Mouse (Mus musculus) adrenal gland, adult 18-20 months (tissue): ENCODE measurements around the gene Kmt2d. TPM values are rescaled to one million over a fixed set of nuclear protein-coding genes. Genes with fewer than 3 reads are reported as not detected.
A peak's percentile ranks its signal among the peaks of the same experiment; 100 is the strongest.

ENCODE experiments used
- DNase-seq, 2 experiments: peaks; one replicate each; pipeline ENCODE4 v3.0.0; 2021 to 2022; ENCODE audit warnings: low spot score in 2 of 2
- total RNA-seq, 2 experiments: library from RNA; stranded (reverse); gene quantifications; 1 replicate in 1 of 2; 2 replicates in 1 of 2; pipeline ENCODE4 v1.2.3; 2021

The Kmt2d gene
- total RNA-seq, 2 experiments from 2014 or later: 54.6 to 59.5 TPM

DNA sequence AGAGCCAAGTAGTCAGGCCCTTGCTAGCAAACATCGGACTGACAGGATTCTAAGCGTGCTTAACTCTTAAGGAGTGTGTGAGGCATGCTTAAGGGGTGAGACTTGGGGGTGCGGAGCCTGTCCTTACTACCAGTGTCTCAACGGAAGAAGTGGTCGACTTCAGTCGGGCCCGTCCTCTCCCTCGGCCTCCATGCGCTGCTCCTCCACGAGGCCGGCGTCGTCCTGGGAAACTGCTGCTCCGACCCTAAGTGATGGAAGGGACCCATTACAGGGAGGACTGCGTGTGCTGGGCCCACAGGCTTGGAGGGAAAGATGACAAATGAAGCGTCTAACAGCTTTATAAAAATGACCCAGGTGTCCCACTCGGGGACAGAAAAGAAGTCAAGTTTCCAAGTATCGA, 10.1 kb downstream of the Kmt2d start:
- no peak for DNase-seq

- DNase-seq: no peak
Observed at GRCm38 (mm10) chr15:98859319-98860043, 11.5 kb downstream of the Kmt2d start.

DNA sequence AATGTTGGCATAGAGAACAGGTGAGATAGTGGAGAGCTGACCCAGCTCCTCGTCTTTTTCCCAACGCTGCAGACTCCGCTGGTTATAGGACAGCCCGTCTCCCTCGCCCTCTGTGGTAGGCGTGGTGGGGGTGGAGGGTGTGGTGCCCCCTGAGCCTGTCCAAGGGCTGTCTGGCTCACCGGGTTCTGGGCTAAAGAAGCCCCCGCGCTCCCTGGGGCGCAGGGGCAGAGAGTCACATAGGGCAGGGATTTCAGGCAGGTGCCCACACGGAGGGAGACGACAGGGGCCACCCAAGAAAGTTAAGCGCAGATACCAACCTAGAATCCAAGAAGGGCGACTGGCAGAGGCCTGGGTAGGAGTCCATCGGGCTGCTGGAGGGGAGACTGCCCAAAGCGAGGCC, 16.8 kb downstream of the Kmt2d start:
- no peak for DNase-seq

DNA sequence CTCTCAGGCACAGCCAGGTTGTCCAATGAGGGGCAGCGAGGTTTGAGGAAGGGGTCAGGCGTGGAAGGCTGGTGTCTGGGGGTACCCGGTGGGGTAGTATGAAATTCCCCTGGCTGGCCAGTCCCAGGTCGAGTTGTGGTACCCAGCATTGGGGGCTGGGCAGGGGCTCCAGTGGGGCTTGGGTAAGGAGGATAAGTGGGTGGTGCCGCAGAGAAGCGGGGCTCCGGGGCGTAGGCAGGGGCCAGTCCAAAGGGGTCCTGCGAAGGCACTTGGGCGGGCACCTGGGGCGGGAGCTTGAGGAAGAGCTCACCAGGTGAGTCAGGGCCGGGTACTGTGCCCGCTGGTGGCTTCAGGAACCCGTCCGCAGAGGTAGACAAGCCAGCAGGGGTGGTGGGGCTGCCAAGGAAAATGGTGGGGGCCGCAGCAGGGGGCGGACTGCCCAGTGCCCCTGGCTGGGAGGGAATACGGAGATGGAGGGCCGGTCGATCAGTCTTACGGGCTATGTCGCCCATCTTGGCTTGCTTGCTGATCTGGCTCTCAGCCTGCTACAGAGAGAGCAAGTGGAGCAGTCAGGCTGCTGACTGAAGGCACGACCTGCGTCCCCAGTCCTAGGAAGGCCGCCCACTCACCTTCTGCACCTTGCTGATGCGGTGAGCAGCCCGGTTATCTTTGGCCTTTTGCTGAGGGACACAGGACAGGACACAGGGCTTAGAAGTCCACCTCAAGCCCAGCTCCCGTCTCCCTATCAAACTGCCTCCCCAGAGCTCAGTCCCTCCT, 17.7 kb downstream of the Kmt2d start:
- no peak for DNase-seq

GRCm38 (mm10) chr15:98852733-98853132, 18.3 kb downstream of the Kmt2d start:
- DNase-seq: no peak

DNA sequence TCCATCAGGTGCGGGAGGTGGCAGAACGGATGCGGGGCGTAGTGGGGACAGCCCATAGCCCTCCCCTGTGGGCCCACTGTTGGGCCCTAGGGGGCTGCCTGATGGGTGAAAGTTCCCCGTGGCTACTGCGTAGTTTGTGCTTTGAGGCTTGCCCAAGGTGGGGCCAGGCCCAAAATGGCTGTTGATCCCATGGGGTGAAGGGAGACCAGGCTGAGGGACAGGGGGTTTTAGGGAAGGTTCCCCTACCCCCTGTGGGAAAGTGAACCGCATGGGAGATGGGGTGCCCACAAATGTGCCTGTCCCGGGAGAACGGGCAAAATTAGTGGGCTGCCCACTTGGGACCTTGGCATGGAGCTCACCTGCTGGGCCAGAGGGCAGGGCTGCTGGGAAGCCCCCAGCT, 18.9 kb downstream of the Kmt2d start:
- DNase-seq: no peak

DNA sequence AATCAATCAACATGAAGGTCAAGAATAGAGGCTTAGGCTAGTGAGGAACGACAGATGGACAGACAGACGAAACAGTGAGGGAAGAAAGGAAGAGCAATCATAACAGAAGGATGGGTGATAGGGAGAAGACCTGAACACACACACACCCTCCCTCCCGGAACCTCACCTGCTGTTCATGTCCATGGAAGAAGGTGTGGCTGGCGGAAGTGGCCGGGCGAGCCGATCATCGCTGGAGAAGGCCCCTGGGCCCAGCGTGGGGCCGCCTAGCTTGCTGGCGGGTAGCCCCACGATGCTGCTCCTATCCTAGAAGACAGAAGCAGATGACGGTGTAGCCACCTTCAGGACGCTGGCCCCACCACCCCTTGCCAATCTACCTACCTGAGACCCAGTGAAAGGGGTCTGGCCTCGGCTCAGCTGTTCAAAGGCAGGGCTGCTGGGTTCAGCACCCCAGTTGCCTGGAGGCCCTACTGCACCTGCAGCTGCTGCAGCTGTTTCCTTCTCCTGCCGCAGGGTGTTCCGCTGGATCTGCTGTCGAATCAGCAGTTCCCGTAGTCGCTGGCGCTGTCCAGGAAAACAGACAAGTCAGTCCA, 19.7 kb downstream of the Kmt2d start:
- DNase-seq: no peak

DNA sequence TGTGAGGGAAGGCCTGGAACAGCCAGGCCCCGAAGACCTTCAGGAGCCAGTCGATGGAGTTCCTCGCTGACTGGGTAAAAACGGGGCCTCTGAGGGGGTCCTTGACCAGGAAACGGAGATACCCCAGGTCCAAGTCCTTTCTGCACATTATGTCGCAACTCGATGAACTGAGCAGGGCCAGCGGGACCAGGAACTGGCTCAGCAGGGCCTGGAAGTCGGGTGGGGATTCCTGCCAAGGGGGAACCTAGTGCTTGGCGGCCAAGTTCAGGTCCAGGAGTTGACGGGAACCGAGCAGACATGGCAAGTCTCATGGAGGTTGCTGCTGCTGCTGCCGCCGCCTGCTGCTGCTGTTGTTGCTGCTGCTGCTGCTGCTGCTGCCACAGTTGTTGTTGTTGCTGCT, 20.3 kb downstream of the Kmt2d start:
- DNase-seq: no peak

- DNase-seq: no peak
Observed at GRCm38 (mm10) chr15:98849956-98850600, 20.9 kb downstream of the Kmt2d start.

GRCm38 (mm10) chr15:98849165-98849564, 21.8 kb downstream of the Kmt2d start:
- no peak for DNase-seq

GRCm38 (mm10) chr15:98846140-98846539, 24.9 kb downstream of the Kmt2d start:
- DNase-seq: no peak

DNA sequence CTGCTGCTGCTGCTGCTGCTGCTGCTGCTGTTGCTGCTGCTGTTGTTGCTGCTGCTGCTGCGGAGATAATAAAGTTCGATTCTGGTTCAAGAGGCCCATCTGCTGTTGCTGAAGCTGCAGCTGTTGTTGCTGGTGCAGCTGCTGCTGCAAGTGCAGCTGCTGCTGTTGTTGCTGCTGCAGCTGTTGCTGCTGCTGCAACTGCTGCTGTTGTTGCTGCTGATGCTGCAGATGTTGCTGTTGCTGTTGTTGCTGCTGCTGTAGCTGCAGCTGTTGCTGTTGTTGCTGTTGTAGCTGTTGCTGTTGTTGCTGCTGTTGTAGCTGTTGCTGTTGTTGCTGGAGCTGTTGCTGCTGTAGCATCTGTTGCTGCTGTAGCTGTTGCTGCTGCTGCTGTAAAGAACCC, 25.9 kb downstream of the Kmt2d start:
- no peak for DNase-seq

DNA sequence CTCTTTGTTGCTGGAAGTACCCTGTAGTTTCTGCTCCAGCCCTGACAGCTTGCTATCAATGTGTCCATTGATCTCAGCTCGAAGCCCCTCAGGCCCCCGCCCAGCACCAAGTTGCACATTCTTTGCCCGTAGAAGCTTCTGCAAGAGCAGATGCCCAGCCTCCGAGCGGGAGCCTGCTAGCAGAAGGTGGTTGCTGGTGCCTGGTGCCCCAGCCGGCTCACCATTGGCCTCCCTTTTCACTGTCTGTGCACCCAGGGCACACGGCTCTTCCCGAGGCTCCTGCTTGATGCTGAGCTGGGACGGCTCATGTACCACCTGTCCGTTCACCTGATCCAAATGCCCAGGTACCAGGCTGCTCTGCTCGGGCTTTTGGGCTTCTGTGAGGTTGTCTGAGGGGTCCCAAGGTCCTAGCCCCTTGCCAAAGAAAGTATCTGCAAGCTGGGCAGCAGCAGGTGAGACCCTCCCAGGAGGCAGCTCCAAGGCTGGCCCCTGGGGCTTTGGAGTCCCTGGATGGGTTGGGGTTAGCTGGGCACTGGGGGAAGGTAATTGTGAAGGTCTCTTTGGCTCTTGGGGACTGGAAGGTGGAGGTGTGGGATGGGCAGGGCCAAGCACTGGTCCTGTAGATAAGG, 27.3 kb downstream of the Kmt2d start:
- no peak for DNase-seq

- peak in 1 of 2 experiments; percentile 21 for DNase-seq
Observed at GRCm38 (mm10) chr15:98839671-98840585, 31.1 kb downstream of the Kmt2d start.

- no peak for DNase-seq
Observed at GRCm38 (mm10) chr15:98839161-98839560, 31.8 kb downstream of the Kmt2d start.

DNA sequence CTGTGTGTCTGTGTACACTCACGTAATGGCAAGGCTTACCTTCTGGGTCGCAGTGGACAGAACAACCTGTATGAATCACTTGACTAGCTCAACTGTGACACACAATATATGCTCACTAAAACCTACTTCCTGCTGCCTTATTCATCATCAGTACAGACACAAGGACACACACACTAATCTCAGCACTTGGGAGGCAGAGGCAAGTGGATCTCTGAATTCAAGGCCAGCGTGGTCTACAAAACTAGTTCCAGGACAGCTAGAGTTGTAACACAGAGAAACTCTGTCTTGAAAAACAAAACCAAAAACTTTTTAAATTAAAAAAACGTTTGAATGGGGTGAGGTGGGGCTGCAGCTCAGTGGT, 33.3 kb downstream of the Kmt2d start:
- DNase-seq: no peak

DNA sequence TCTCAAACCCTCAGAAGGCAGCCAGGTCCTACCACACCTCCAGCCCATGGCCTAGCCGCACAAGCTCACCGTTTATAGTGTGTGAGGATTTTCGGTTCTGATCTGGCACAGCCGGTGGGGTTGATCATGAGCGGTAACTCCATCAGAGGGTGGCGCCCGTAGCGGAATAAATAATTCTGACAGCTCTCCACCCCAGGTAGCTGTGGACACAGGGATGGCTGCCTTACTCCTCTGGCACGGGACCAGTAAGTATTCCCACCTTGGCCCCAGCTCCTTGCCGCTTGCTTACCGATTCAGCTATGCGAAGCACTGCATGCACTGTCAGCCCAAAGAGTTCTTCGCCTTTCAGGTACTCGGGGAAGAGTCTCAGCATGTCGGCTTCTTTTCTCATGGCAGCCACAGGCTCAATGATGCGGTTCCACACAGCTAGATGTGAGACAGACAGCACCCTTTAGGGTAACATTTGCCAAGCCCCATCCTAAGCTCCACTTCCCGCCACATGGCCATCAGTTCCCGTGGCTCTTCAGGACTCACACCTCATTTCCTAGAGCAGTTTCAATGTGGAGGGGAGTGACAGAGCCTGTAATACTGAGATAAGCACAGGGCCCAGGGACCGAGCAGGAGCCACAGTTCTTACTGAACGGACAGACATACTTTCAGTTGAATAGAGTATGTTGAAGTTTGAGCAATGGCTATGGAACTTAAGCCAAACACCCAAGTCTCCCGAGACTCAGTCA, 33.8 kb downstream of the Kmt2d start:
- DNase-seq: no peak

DNA sequence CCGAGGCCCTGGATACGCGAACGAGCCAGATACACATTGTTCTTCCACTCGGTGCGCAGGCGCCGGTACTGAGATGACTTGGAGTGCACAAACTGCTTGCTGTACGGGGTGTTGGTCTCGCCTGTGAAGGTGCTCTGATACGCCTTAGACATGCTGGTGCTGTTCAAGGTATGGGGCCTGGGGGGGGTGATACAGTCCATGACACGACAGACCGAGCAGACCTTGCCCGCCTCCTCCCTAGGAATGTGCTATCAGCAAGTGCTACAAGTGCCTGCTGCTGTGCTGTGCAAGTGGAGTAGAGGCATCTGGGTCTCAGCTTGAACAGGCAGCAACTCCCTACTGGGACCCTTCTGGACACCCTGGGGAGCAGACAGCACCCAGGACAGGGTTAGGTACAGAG, 35.7 kb downstream of the Kmt2d start:
- DNase-seq: no peak

DNA sequence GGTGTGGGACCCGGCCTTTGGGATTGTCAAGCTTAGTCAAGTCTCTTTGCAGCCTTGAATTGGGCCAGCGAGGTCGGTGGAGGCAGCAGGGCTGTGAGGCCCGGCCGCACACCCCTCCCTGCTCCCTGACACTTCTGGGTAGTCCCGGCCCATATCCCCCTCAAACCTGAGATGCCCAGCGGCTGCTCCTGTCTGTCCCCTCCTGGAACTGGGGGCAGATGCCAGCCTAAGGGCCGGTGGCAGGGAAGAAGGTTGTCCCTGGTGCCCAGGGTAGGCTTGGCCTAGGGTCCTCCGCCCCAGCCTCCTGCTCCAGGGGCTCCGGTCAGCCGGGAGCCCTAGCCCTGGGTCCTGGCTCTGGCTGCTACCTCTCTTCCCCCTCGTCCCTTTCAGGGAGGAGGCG, 36.9 kb downstream of the Kmt2d start:
- DNase-seq: peak in 1 of 2 experiments; percentile 21

- peak in 1 of 2 experiments; percentile 29 for DNase-seq
Observed at GRCm38 (mm10) chr15:98833281-98833680, 37.7 kb downstream of the Kmt2d start.
